Mouse (Mus musculus): ENCODE measurements around the gene Lpar4.

DNA sequence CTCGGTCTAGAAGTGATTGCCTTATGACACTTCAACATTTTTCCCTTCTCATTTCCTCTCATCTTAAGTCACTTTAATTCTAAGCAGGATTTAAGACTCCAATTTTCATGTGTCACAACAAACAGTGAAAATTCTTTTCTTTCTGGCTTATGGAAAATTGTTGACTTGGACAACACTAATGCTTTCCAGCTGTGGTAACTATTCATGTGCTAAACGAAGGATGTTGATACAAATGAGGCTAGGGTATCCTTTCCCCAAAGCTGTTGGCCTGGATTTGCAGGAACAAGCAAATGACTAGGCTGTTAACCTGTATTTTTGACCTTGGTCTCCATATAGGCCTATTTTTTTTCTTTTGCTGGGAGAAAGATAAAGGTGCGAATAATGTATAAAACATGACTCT is 48.5 kb upstream of the Lpar4 start:
- TF ChIP-seq POLR2A (IDR thresholded peaks at IDR 0.05; ENCODE audit: extremely low read depth, insufficient read depth, low read length) (no peak), CTCF (IDR thresholded peaks at IDR 0.05; ENCODE audit: extremely low read depth, insufficient read depth, low read length) (no peak)

All from cortical plate, adult 2 months (tissue).